Mouse (Mus musculus) mouse trophoblast stem cell (cell line): ENCODE results near the gene Wbp1l.

Source experiments
- in situ Hi-C, 2 experiments: fragments of 300-500 bp; cut with MseI, MboI; formaldehyde crosslinking; loops; 2 replicates in 1 of 2; 3 replicates in 1 of 2; pipeline ENCODE4 v1.15.1; 2025

Gene Wbp1l

GRCm38 (mm10) chr19:46599375-46600256 is 732 bp downstream of the Wbp1l start:
- in situ Hi-C loops = no loop called here

DNA sequence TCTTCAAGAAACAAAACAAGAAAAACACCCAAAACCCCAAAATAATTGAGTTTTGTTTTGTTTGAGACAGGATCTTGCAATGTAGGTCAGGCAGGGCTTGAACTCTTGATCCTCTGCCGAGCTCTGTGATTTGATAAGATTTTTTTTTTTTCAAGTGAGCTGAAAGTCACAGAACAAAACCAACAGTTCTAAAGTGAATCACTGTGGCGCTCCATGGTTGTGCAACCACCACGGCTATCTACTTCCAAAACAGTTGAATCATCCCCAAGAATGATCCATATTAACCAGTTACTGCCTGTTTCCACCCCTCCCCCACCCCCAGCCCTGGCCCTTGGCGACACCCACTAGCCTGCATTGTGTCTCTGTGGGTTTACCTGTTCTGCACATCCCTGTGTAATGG is 1.5 kb downstream of the Wbp1l start:
- in situ Hi-C loops = no loop called here

GRCm38 (mm10) chr19:46601491-46601890 is 2.6 kb downstream of the Wbp1l start:
- in situ Hi-C loops = no loop called here

DNA sequence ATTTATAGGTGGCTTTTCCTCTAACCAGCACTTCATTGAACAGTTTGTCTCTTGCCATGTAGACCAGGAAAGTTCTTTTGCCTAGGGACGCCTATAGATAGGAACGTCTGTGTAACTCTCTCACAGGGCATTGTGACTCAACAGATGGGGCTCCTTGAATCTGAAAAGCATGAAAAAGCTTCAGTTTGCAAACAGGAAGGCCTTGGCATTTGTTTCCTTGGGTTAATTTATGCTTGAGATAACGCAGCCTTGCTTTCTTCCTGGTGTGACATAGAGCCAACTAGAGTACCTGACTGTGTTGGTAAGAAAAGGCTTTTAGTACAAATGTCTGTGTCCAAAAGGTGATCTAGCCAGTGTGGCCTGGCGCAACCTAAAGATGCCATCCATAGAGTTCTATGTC is 3.5 kb downstream of the Wbp1l start:
- in situ Hi-C loops = no loop called here

- in situ Hi-C loops = no loop called here
Observed at GRCm38 (mm10) chr19:46606718-46607117, 7.8 kb downstream of the Wbp1l start.

GRCm38 (mm10) chr19:46607424-46607823 is 8.5 kb downstream of the Wbp1l start:
- in situ Hi-C loops = no loop called here

DNA sequence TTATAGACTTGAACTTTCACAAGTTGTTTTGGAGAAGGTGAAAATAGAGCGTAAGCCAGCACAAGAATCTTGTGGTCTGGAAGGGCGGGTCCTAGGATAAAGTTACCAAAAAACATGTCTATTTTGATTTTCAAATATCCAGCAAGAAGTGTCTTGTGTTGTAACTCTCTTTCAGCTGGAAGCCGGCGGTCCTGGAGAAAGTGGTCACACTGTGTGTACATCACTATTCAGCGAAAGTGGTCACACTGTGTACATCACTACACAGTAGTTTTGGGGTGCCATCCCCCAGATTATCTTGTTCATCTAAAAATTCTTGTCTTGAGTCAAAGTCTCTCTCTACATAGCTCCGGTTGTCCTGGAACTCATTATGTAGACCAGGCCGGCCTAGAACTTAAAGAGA is 9.3 kb downstream of the Wbp1l start:
- in situ Hi-C loops = no loop called here

DNA sequence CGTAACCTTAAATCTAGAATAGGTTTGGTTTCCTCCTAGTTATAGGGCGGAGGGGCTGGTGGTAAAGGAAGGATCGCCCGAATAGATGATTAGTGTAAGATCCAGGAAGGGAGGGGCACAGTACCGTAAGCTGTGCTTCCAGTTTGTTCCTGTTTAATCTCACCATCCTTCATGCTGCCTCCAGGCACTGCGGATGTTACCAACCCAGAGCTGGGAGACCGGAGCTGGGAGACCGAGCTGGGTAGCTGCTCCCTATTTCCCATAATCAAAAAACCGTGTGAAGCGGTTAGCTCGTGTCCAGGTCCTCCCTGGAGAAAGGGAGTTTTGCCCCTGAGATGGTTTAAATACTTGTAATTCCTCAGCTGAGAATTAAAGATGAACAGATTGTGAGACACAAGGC is 17.5 kb downstream of the Wbp1l start:
- in situ Hi-C loops = no loop called here

- in situ Hi-C loops = no loop called here
Observed at GRCm38 (mm10) chr19:46617361-46617760, 18.5 kb downstream of the Wbp1l start.

- in situ Hi-C loops = no loop called here
Observed at GRCm38 (mm10) chr19:46618322-46618721, 19.4 kb downstream of the Wbp1l start.

GRCm38 (mm10) chr19:46619001-46619400 is 20.1 kb downstream of the Wbp1l start:
- in situ Hi-C loops = no loop called here

DNA sequence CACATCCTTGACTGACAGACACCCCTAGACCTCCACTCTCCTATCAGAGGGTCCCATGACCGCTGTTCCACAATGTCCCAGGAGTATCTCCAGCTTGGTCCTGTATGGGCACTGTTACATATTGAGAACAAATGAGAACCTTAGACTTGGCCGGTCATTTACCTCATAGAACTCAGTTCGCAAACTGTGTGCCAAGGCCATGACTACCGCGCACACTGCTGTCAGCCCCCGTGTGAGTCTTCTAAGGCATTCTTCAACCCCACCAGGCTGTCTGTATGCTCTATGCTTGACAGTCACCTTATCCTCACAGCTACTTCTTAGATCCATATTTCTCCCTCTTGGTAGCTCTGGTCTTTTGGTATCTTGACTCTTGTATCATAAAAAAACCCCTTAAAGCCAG is 20.6 kb downstream of the Wbp1l start:
- in situ Hi-C loops = no loop called here

- in situ Hi-C loops = no loop called here
Observed at GRCm38 (mm10) chr19:46620016-46620808, 21.3 kb downstream of the Wbp1l start.

- in situ Hi-C loops = no loop called here
Observed at GRCm38 (mm10) chr19:46621236-46622183, 22.6 kb downstream of the Wbp1l start.

GRCm38 (mm10) chr19:46622659-46623193 is 23.8 kb downstream of the Wbp1l start:
- in situ Hi-C loops = no loop called here

GRCm38 (mm10) chr19:46623194-46623667 is 24.3 kb downstream of the Wbp1l start:
- in situ Hi-C loops = no loop called here

DNA sequence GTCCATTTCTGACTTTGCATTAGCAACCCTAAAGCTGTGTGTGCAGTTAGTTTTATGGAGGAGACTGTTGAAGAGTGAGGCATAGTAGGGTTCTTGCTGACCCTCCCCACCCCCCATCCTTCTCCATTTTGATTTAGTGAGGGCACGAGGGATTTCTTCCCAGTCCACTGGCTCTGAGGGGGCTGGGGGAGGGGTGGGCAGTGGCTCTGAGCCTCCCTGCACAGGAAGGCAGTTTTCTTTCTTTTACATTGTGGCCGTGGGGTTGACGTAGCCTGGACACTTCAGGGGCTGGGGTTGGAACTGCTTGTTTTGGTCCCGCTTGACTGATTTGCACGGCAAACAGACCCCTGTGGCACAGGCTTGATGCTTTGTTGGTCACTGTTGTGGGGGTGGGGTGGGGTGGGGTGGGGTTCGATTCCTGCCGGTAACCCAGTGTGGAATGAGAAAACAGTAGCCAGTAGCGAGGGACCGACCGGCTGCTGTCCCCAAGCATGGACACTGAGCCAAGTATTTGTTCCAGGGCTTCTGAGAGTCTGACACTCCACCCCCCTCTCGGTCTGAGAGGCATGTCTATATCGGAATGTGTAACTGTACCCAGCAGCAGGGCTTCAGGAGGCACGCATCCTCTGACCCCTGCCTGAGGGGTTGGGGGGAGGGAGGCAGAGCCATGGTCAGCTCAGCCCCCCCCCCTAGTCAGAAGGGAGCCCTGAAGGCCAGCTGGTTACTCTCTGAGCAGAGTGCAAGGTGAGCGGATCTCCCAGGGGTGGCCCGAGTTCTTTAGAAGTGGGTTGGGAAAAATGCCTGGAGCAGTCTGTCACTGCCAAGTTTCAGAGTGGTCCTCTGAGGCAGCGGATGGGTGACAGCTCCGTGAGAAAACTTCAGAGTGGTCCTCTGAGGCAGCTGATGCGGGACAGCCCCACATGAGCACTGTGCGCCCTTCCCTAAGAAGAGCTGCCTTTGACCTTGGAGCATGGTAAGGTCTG is 25.2 kb downstream of the Wbp1l start:
- in situ Hi-C loops = no loop called here

- in situ Hi-C loops = no loop called here
Observed at GRCm38 (mm10) chr19:46625015-46625414, 26.1 kb downstream of the Wbp1l start.

DNA sequence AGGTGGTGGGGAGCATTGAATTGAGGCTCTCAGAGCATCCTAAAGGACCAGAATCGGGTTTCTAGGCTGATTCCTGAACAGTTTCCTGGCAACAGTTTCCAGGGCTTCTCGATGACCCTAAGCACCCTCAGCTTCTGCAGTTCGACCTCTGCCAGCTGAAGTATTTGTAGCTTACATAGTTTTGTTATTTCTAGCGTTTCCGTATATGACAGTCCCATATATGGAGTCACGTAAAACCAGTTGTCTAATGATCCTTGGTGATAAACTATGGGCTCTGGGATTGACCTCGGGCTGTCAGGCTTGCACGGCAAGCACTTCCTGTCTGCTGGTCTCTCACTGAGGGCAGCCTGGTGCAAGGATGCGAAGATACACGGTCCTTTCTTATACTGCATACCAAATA is 26.6 kb downstream of the Wbp1l start:
- in situ Hi-C loops = no loop called here

- in situ Hi-C loops = no loop called here
Observed at GRCm38 (mm10) chr19:46628403-46628802, 29.5 kb downstream of the Wbp1l start.
